Comparison of ENCODE assay signal across 43 mouse cellular contexts in the genomic region with DNA sequence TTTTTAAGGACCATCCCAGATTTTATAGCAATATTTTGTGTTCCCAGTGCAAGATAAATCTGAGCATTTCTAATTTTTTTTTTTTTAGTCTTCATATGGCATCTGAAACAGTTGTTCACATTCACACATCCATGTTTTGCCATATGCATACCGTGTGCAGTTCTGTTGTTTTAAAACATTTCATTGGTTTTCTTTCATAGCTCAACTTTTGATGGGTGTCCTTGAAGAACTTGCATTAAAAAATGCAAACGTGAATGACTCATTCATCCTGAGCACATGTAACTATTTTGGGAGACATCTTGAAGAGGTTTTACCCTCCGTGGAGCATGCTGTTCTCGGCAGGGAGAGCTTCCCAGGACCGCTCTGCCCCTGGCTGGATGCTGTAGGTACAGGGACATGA. TPM values are rescaled to one million over a fixed set of nuclear protein-coding genes. Genes with fewer than 3 reads are reported as not detected.
"Had no signal": no experiment of that assay in that cellular context is flagged by ENCODE, and none has a peak within 500 bp of the region (broad histone marks: within the 10 kb centered on the region; RNA-seq: fewer than 3 reads in every experiment).

No protein-coding gene starts in this region.

- H3K27me3 ChIP-seq: hindbrain, embryonic 13.5 days; hindbrain, embryonic 15.5 days had no signal

- H3K27ac ChIP-seq: heart, embryonic 10.5 days; hindbrain, embryonic 13.5 days; hindbrain, embryonic 15.5 days; hindbrain, postnatal 0 days; kidney, embryonic 15.5 days; kidney, postnatal 0 days; limb, embryonic 13.5 days; limb, embryonic 15.5 days; liver, embryonic 12.5 days; liver, embryonic 14.5 days had no signal

- H3K36me3 ChIP-seq: heart, embryonic 10.5 days; heart, embryonic 12.5 days; hindbrain, embryonic 13.5 days; hindbrain, embryonic 15.5 days; kidney, embryonic 15.5 days; limb, embryonic 13.5 days; limb, embryonic 15.5 days; liver, embryonic 12.5 days had no signal

- DNase-seq: gastrocnemius, postnatal 14 days; gastrocnemius, postnatal 36 days; heart, adult 18-20 months; heart, postnatal 10 days; kidney, adult 11 months; kidney, adult 2 months; kidney, adult 9 months; kidney, postnatal 14 days; kidney, postnatal 36 days; layer of hippocampus, postnatal 36 days; left cerebral cortex, postnatal 4 days had no signal

- H3K9me3 ChIP-seq: heart, embryonic 10.5 days; hindbrain, embryonic 13.5 days; hindbrain, embryonic 15.5 days; kidney, embryonic 15.5 days; limb, embryonic 13.5 days; limb, embryonic 15.5 days; liver, embryonic 12.5 days had no signal

- ATAC-seq: hindbrain, postnatal 0 days; intestine, embryonic 16.5 days; liver, embryonic 12.5 days had no signal

- H3K4me2 ChIP-seq: heart, embryonic 12.5 days; hindbrain, embryonic 13.5 days; hindbrain, embryonic 15.5 days; kidney, embryonic 15.5 days; limb, embryonic 13.5 days; limb, embryonic 15.5 days; liver, embryonic 12.5 days had no signal

- H3K4me1 ChIP-seq: heart, embryonic 10.5 days; heart, embryonic 12.5 days; hindbrain, embryonic 13.5 days; hindbrain, embryonic 15.5 days; kidney, embryonic 15.5 days; limb, embryonic 13.5 days; limb, embryonic 15.5 days; liver, embryonic 12.5 days had no signal

- H3K9ac ChIP-seq: heart, embryonic 12.5 days; hindbrain, embryonic 13.5 days; hindbrain, embryonic 15.5 days; kidney, embryonic 15.5 days; limb, embryonic 13.5 days; limb, embryonic 15.5 days; liver, embryonic 12.5 days; liver, embryonic 14.5 days had no signal

- H3K4me3 ChIP-seq: heart, embryonic 10.5 days; heart, embryonic 12.5 days; hindbrain, embryonic 13.5 days; hindbrain, embryonic 15.5 days; kidney, embryonic 15.5 days; limb, embryonic 13.5 days; limb, embryonic 15.5 days; liver, embryonic 12.5 days had no signal

RNA-seq across cellular contexts. Expression of a gene that starts 38.9 kb away (rescaled TPM):
- total RNA-seq: gastrocnemius, adult 18-20 months; gastrocnemius, adult 8-10 months; gastrocnemius, postnatal 14 days; gastrocnemius, postnatal 36 days; heart, adult 18-20 months; heart, adult 8-10 months; heart, postnatal 10 days; heart, postnatal 25 days; hematopoietic stem cell, adult 5-6 weeks; hindbrain, postnatal 0 days; layer of hippocampus, adult 18-20 months; layer of hippocampus, postnatal 14 days; layer of hippocampus, postnatal 36 days; left cerebral cortex, adult 18-20 months; left cerebral cortex, adult 8-10 months; left cerebral cortex, postnatal 10 days; left cerebral cortex, postnatal 25 days; left cerebral cortex, postnatal 4 days; liver, adult 2 months had no signal
- polyA plus RNA-seq: gonadal fat pad, adult 2 months; heart, embryonic 10.5 days; heart, embryonic 12.5 days; heart, embryonic 14.5 days; heart, embryonic 16.5 days; hindbrain, embryonic 11.5 days; hindbrain, embryonic 13.5 days; hindbrain, embryonic 15.5 days; hindbrain, postnatal 0 days; intestine, embryonic 14.5 days; intestine, embryonic 16.5 days; kidney, adult 2 months; kidney, embryonic 15.5 days; kidney, postnatal 0 days; large intestine, adult 2 months; limb, embryonic 11.5 days; limb, embryonic 13.5 days; limb, embryonic 15.5 days; liver, adult 2 months; liver, embryonic 12.5 days; liver, embryonic 14.5 days; liver, embryonic 16.5 days had no signal
